Mouse (Mus musculus) ES-E14 (cell line): ENCODE results near the gene Olfr1427. TPM values are rescaled to one million over a fixed set of nuclear protein-coding genes. Genes with fewer than 3 reads are reported as not detected.
"Not testable (repeated sequence)": the region's sequence is repeated elsewhere in the genome, so short reads cannot be mapped to it uniquely, and the experiment has no call there.

Experiments used
- DNase-seq: peaks from one replicate; pipeline ENCODE4 v3.0.0-alpha.2; 2013; ENCODE audit warnings: low read depth, low spot score
- H3K27ac ChIP-seq: 2 replicates; pipeline ENCODE4 v1.5.1; 2012; ENCODE audit warnings: low read depth, mild to moderate bottlenecking, low read length, moderate library complexity, mixed read lengths; ENCODE audit not compliant: poor library complexity, insufficient read depth, severe bottlenecking
- H3K36me3 ChIP-seq: 2 replicates; pipeline ENCODE4 v1.6.1; 2012; ENCODE audit warnings: mild to moderate bottlenecking, low read length, moderate library complexity, mixed read lengths; ENCODE audit not compliant: control insufficient read depth, poor library complexity, insufficient read depth, severe bottlenecking
- H3K4me1 ChIP-seq, 2 experiments: fragments of 150-350 bp in 1 of 2; sonication (generic) in 1 of 2; 2 replicates each; pipeline ENCODE4 v1.6.1; 2012; ENCODE audit warnings: low read length in 2 of 2, mild to moderate bottlenecking in 1 of 2, mixed read lengths in 1 of 2; ENCODE audit not compliant: control insufficient read depth in 2 of 2, insufficient read depth in 2 of 2, poor library complexity in 1 of 2
- H3K4me3 ChIP-seq, 2 experiments: fragments of 150-350 bp in 1 of 2; sonication (generic) in 1 of 2; 2 replicates each; pipeline ENCODE4 v1.5.1; 2012; ENCODE audit warnings: low read length in 2 of 2, low read depth in 1 of 2, mild to moderate bottlenecking in 1 of 2, mixed read lengths in 1 of 2; ENCODE audit not compliant: insufficient read depth in 1 of 2, poor library complexity in 1 of 2, severe bottlenecking in 1 of 2
- H3K9ac ChIP-seq: 2 replicates; pipeline ENCODE4 v1.6.1; 2012; ENCODE audit warnings: low read depth, mild to moderate bottlenecking, low read length, mixed read lengths; ENCODE audit not compliant: poor library complexity, insufficient read depth, severe bottlenecking
- H3K9me3 ChIP-seq: fragments of 150-350 bp; sonication (generic); 2 replicates; pipeline ENCODE4 v1.6.1; 2012; ENCODE audit warnings: low read depth, mild to moderate bottlenecking, low read length; ENCODE audit not compliant: control insufficient read depth, insufficient read depth
- CHD2 ChIP-seq: IDR thresholded peaks from 2 replicates; pipeline ENCODE4 v1.6.1; 2014; ENCODE audit warnings: mild to moderate bottlenecking, low read depth, low read length, inconsistent platforms
- HCFC1 ChIP-seq: IDR thresholded peaks from 2 replicates; pipeline ENCODE4 v1.6.1; 2012; ENCODE audit warnings: low read length, inconsistent platforms, borderline replicate concordance; ENCODE audit not compliant: insufficient read depth
- MAFK ChIP-seq: IDR thresholded peaks from 2 replicates; pipeline ENCODE4 v1.6.1; 2014; ENCODE audit warnings: mild to moderate bottlenecking, low read depth, low read length, inconsistent platforms; ENCODE audit not compliant: insufficient read depth
- ZC3H11A ChIP-seq: IDR thresholded peaks from 2 replicates; pipeline ENCODE4 v1.6.1; 2012; ENCODE audit warnings: low read depth, mild to moderate bottlenecking, inconsistent platforms, low read length, borderline replicate concordance
- ZNF384 ChIP-seq: IDR thresholded peaks from 2 replicates; pipeline ENCODE4 v1.6.1; 2012; ENCODE audit warnings: low read depth, low read length, inconsistent platforms
- in situ Hi-C, 2 experiments: fragments of 600-800 bp; cut with MboI; formaldehyde crosslinking; loops; one replicate each; pipeline ENCODE4 v1.15.1; 2025; ENCODE audit warnings: low sequenced_read_pairs in 2 of 2, inconsistent platforms in 1 of 2; ENCODE audit not compliant: unreplicated experiment in 2 of 2
- total RNA-seq: library from RNA; depleted of rRNA; stranded (reverse); fragments of 300-350 nt; gene quantifications from 2 replicates; pipeline ENCODE4 v1.2.3, GENCODE M21; 2012

Gene Olfr1427
- total RNA-seq, 1 experiment: 0.18 TPM

DNA sequence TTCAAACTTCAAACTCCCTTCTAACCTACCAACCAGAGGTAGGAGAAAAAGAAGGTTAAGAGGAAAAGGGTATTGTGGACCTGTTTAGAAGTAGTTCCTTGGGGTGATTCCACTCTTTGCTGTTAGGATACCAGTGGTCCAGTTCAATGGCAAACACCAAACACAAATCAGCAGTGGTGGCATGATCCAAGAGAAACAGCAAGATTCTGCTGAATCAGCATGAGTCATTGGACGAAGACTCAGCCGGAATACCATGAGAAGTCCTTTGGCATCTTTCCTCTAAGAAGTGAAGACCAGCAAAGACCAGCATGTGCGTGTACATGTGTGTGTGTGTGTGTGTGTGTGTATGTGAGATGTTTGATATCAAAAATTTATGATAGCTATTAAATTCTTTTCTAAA is 13.3 kb upstream of the Olfr1427 start:
- H3K9ac ChIP-seq: no peak overlapping the region
- H3K36me3 ChIP-seq: no peaks in the 10 kb centered on the region
- DNase-seq: no peak
- H3K4me1 ChIP-seq: no peaks in the 10 kb centered on the region
- no peak overlapping the region for H3K27ac ChIP-seq
- no peak overlapping the region for H3K4me3 ChIP-seq
- in situ Hi-C loops: no loop called here
- TF ChIP-seq HCFC1 (no peak), ZC3H11A (no peak), MAFK (peak; percentile 84), CHD2 (no peak), ZNF384 (no peak)
- H3K9me3 ChIP-seq: no peaks in the 10 kb centered on the region

DNA sequence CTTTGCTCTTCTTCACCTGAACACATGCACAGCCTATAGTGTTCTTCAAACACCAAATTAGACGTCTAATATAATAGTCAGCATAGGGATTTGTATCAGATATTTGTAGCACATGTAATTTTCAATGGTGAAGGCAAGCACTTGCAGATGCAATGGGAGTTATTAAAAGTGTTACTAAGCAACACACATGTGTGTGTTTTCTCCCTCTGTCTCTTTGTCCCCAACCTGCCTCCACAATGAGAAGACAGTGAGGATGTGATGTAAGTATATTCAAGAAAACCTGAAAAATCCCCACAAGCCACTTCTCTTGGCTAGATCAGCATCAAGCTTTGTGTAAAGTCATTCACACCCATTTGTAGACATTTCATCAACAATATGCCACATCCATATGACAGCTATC is 12.7 kb upstream of the Olfr1427 start, which contains the start of gene Olfr1428:
Gene Olfr1428, minus strand, starts transcription at position 101 of the 400 bp plus-strand sequence.
- Histone ChIP-seq H3K9me3 (no peaks in the 10 kb centered on the region), H3K27ac (no peak within 1 kb of the TSS), H3K9ac (no peak within 1 kb of the TSS), H3K4me3 (no peak within 1 kb of the TSS), H3K4me1 (no peaks in the 10 kb centered on the region), H3K36me3 (no peaks in the 10 kb centered on the region)
- in situ Hi-C loops: no loop called here
- DNase-seq: no peak
- TF ChIP-seq ZC3H11A: no peak
- TF ChIP-seq ZNF384: no peak
- TF ChIP-seq HCFC1: no peak
- TF ChIP-seq MAFK: no peak
- no peak for TF ChIP-seq CHD2

DNA sequence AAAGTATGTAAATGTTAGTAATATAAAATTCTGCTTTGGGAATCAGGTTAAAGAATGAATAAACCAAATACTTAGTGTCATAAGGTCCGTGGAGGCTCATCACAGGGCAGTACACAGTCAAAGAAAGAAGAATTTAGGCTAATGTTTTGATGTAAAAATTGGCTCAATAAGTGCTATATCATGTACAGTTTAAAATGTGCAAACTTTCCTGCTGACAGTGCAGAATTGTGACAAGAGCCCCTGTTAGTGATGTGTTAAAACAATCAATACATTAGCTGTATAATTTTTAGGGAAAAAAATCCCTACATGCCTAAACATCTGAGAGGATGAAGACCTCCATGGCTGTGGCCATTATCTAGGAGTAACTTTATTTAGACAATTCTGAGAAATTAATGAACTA is 10.7 kb upstream of the Olfr1427 start:
- no peak overlapping the region for H3K9ac ChIP-seq
- no peaks in the 10 kb centered on the region for H3K4me1 ChIP-seq
- DNase-seq: no peak
- H3K9me3 ChIP-seq: no peaks in the 10 kb centered on the region
- H3K27ac ChIP-seq: no peak overlapping the region
- in situ Hi-C loops: no loop called here
- no peak overlapping the region for H3K4me3 ChIP-seq
- no peak for TF ChIP-seq CHD2
- no peak for TF ChIP-seq ZNF384
- peak; percentile 62; the same call in 1 of the 2 replicates for TF ChIP-seq MAFK
- H3K36me3 ChIP-seq: no peaks in the 10 kb centered on the region

DNA sequence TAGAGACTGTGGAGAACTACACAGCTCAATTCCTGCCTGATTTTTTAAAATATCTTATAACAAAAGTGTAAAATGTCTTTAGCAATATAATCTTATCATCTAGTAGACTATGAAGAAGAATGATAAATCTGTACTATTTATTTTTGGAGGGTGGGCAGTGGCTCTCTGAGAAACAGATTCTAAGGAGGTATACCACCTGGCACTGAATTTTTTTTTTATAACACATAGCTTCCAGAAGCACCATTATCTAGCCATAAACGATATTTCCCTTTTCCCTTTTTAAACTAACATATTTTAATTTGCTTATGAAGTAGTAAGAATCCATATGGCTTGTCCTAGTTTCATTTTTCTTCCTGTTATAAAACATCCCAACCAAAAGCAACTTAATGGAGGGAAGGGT is 1.4 kb upstream of the Olfr1427 start:
- H3K36me3 ChIP-seq: no peaks in the 10 kb centered on the region
- TF ChIP-seq HCFC1 (no peak), ZC3H11A (no peak), CHD2 (no peak), ZNF384 (no peak)
- in situ Hi-C loops: no loop called here
- no peak overlapping the region for H3K27ac ChIP-seq
- no peaks in the 10 kb centered on the region for H3K4me1 ChIP-seq
- H3K4me3 ChIP-seq: no peak overlapping the region
- no peak overlapping the region for H3K9ac ChIP-seq
- H3K9me3 ChIP-seq: no peaks in the 10 kb centered on the region
- DNase-seq: no peak

DNA sequence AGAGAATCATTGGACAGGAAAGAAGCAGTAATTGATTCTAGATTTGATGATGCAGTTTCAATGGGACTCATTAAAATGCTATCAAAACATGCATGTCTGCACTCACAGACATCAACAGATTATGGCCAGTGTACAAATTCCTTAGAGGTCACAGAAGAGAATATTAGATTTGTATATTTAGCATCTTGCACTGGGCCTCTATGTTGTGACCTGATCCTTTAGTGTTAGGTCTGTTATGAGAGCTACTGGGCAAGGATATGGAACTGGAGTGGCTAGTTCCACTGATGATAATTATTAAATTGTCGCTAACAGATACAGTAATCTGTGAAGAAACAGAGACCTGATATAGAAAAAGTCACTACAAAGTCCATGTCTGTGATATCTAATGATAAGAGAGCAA is 11.2 kb downstream of the Olfr1427 start, which contains the start of gene Olfr1426:
Gene Olfr1426, minus strand, starts transcription at position 101 of the 400 bp plus-strand sequence.
- DNase-seq: no peak
- Histone ChIP-seq H3K4me1 (no peaks in the 10 kb centered on the region), H3K4me3 (no peak within 1 kb of the TSS), H3K9me3 (no peaks in the 10 kb centered on the region), H3K27ac (no peak within 1 kb of the TSS), H3K36me3 (no peaks in the 10 kb centered on the region), H3K9ac (no peak within 1 kb of the TSS)
- in situ Hi-C loops: no loop called here
- TF ChIP-seq HCFC1 (no peak), MAFK (no peak), ZC3H11A (no peak), ZNF384 (no peak)

DNA sequence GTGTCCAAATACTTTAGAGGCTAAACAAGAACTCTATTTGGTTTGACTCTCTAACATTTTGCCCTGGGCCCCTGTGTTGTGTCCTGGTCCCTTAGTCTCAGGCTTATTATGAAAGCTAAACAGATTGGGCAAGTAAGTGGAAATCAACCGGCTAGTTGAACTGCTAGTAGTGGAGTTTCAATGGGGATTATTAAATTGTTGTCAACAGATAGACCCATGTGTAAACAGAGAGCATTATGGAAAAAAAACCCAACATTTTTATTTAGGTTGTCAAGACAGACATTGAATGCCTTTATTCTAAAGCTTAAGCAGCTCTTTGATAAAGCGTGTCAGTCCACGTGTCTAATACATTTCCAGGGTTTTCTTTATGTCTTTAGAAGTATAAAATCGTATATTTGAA is 25.5 kb downstream of the Olfr1427 start, which contains the start of gene Olfr1425:
Gene Olfr1425, minus strand, starts transcription at position 101 of the 400 bp plus-strand sequence.
- H3K36me3 ChIP-seq, H3K27ac ChIP-seq, H3K9me3 ChIP-seq, H3K9ac ChIP-seq, in situ Hi-C loops, DNase-seq, H3K4me1 ChIP-seq, H3K4me3 ChIP-seq: not testable (repeated sequence)

DNA sequence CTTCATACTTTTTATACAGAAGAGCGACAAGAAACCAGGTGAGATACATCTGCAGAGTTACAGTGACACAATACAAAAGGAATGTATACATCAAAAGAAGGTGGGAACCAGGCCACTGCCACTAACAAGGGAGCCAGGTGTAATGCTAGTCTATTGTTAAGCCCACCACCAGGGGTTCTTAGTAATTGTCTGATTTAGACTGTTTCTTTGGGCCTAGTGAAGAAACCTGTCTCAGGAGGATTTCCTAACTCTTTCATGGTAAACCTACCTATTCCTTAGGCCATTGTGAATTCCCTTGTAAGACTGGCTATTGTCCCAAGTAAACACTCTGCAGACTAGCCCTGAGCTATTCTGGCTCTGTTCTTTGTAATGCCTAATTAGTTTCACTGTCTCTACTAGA is 33.6 kb downstream of the Olfr1427 start:
- in situ Hi-C loops, H3K4me3 ChIP-seq, H3K27ac ChIP-seq, H3K9me3 ChIP-seq, H3K4me1 ChIP-seq, H3K36me3 ChIP-seq, H3K9ac ChIP-seq, DNase-seq: not testable (repeated sequence)
